Comparison of ENCODE assay signal across 9 mouse cellular contexts in genomic region chr10:43619059-43619531, GRCm38 (mm10). TPM values are rescaled to one million over a fixed set of nuclear protein-coding genes. Genes with fewer than 3 reads are reported as not detected.
DNase-seq lines count a peak whose midpoint lies in the region; TF ChIP-seq lines count a peak whose summit lies in the region.
"Had no signal": no experiment of that assay in that cellular context is flagged by ENCODE, and none has a peak within 500 bp of the region (broad histone marks: within the 10 kb centered on the region; RNA-seq: fewer than 3 reads in every experiment).

No protein-coding gene starts in this region.

- dilution Hi-C loops in CH12.LX (cut with MboI; ENCODE audit: extremely low pct_ligation_motif_present, extremely low pct_unique_long_range_greater_than_20kb, low sequenced_read_pairs) = no loop called here

- TF ChIP-seq CTCF in CH12.LX (conservative IDR thresholded peaks at IDR 0.05 in 1 of 2, IDR thresholded peaks at IDR 0.05 in 1 of 2; ENCODE audit: low read depth in 2 of 2, low read length in 2 of 2) = no peak
- no peak for TF ChIP-seq CTCF in gastrocnemius, adult 2 months (IDR thresholded peaks at IDR 0.05)

- no peak for TF ChIP-seq EP300 in CH12.LX (IDR thresholded peaks at IDR 0.05; ENCODE audit: low read length)

- TF ChIP-seq POLR2A in CH12.LX (IDR thresholded peaks at IDR 0.05; ENCODE audit: low read depth, low read length) = no peak

- H3K36me3 ChIP-seq in CH12.LX (replicated peaks in 1 of 2; ENCODE audit: control insufficient read depth in 1 of 2, insufficient read depth in 1 of 2, low read length in 1 of 2) = no peaks in the 10 kb centered on the region
- H3K36me3 ChIP-seq in hindbrain, embryonic 10.5 days = no peaks in the 10 kb centered on the region

- peaks cover 0 to 9% of the 10 kb centered on the region in 2 experiments; a peak in 1 of 4 replicates for H3K4me1 ChIP-seq in CH12.LX (ENCODE audit: control insufficient read depth in 1 of 2, insufficient read depth in 2 of 2)
- peaks cover 11% of the 10 kb centered on the region for H3K4me1 ChIP-seq in hindbrain, embryonic 10.5 days (replicated peaks)

- no peak overlapping the region for H3K27ac ChIP-seq in CH12.LX (ENCODE audit: insufficient read depth, low read depth)
- H3K27ac ChIP-seq in hindbrain, embryonic 10.5 days = peak overlapping the region; percentile 78
- no peak overlapping the region for H3K27ac ChIP-seq in gastrocnemius, adult 2 months

- no peaks in the 10 kb centered on the region for H3K79me2 ChIP-seq in CH12.LX (replicated peaks; ENCODE audit: control insufficient read depth, extremely low read depth, insufficient read depth, poor library complexity, severe bottlenecking)

- TF ChIP-seq RAD21 in CH12.LX (IDR thresholded peaks at IDR 0.05; ENCODE audit: low read depth, low read length) = no peak

- DNase-seq in CH12.LX (ENCODE audit: extremely low read depth) (no peak), MN1 (ENCODE audit: low spot score) (peak; percentile 23)
- DNase-seq in hindbrain, embryonic 10.5 days (ENCODE audit: low spot score) = peak; percentile 16
- peak; percentile 10 for DNase-seq in lung, postnatal 36 days
- DNase-seq in gastrocnemius, adult 2 months = no peak
- no peak for DNase-seq in adrenal gland, postnatal 14 days
- DNase-seq in cerebellum, postnatal 36 days = no peak
- DNase-seq in ovary, postnatal 10 days (ENCODE audit: low spot score) = no peak
- DNase-seq: cerebellum, adult 9-10 months had no signal

- H3K9me3 ChIP-seq in CH12.LX (replicated peaks; ENCODE audit: low read length) = no peaks in the 10 kb centered on the region
- no peaks in the 10 kb centered on the region for H3K9me3 ChIP-seq in hindbrain, embryonic 10.5 days

- no peaks in the 10 kb centered on the region for H3K27me3 ChIP-seq in CH12.LX (replicated peaks)
- no peaks in the 10 kb centered on the region for H3K27me3 ChIP-seq in hindbrain, embryonic 10.5 days (ENCODE audit: insufficient read depth, poor library complexity, severe bottlenecking)

- intact Hi-C loops in gastrocnemius, adult 2 months (cut with DNase I) = no loop called here

- in situ Hi-C loops in CH12.LX (cut with MboI; ENCODE audit: low pct_ligation_motif_present, low pct_unique_long_range_greater_than_20kb, low sequenced_read_pairs) = no loop called here

- 3% methylated on average over 6 of the region's 6 CpGs for WGBS in hindbrain, embryonic 10.5 days

- no peak overlapping the region for H3K4me3 ChIP-seq in CH12.LX (replicated peaks in 1 of 3; ENCODE audit: low read depth in 2 of 3, low read length in 2 of 3, poor library complexity in 1 of 3)
- no peak overlapping the region for H3K4me3 ChIP-seq in hindbrain, embryonic 10.5 days
- no peak overlapping the region for H3K4me3 ChIP-seq in gastrocnemius, adult 2 months

- peak overlapping the region; percentile 15; the same call in 1 of the 2 replicates for H3K4me2 ChIP-seq in CH12.LX (ENCODE audit: insufficient read depth, low read depth, poor library complexity, severe bottlenecking)

- H3K9ac ChIP-seq in CH12.LX (ENCODE audit: insufficient read depth, low read depth) = no peak overlapping the region

TF ChIP-seq in CH12.LX, 34 proteins besides CTCF, POLR2A, EP300 and RAD21:
- TF ChIP-seq MAFK (IDR thresholded peaks at IDR 0.05; ENCODE audit: insufficient replicate concordance, low read length) (no peak), GABPA (IDR thresholded peaks at IDR 0.05; ENCODE audit: insufficient replicate concordance, low read depth, low read length) (no peak), CHD1 (IDR thresholded peaks at IDR 0.05; ENCODE audit: low read depth, low read length) (no peak), NRF1 (IDR thresholded peaks at IDR 0.05; ENCODE audit: low read depth, low read length) (no peak), MYC (IDR thresholded peaks at IDR 0.05; ENCODE audit: low read depth, low read length) (no peak), UBTF (IDR thresholded peaks at IDR 0.05; ENCODE audit: low read depth, low read length) (no peak), E2F4 (IDR thresholded peaks at IDR 0.05; ENCODE audit: insufficient replicate concordance, low read depth, low read length) (no peak), CHD2 (IDR thresholded peaks at IDR 0.05; ENCODE audit: low read length) (no peak), TBP (conservative IDR thresholded peaks at IDR 0.05; ENCODE audit: low read depth, low read length) (no peak), ZKSCAN1 (IDR thresholded peaks at IDR 0.05; ENCODE audit: borderline replicate concordance, low read depth, low read length) (no peak), HCFC1 (IDR thresholded peaks at IDR 0.05; ENCODE audit: low read depth, low read length) (no peak)
TF ChIP-seq in CH12.LX: peak in this region for 0.

RNA-seq across cellular contexts. Expression of gene Cd24a, which starts 41.0 kb away (rescaled TPM):
- total RNA-seq in CH12.LX (2012; rRNA removed) (469 and 899 TPM in 2 replicates), CH12.LX (2014; rRNA removed) (2,721 and 2,766 TPM in 2 replicates)
- 1,820 and 2,120 TPM in 2 replicates for polyA plus RNA-seq in CH12.LX (2012; ENCODE audit: insufficient read length, low read depth)
- 344 and 448 TPM in 2 replicates for polyA plus RNA-seq in hindbrain, embryonic 10.5 days (2016; fragmentation: Nextera tagmentation; extraction: Ambion mirVana)
- total RNA-seq in gastrocnemius, adult 2 months (2021) = 100 to 1,000 TPM; 120 to 170 TPM
- 67.5 and 81.0 TPM in 2 replicates for total RNA-seq in adrenal gland, postnatal 14 days (2021)

Comparison
In these comparisons a context has a peak if more than half of its experiments do, and no peak if none do; other contexts are left out.
1. DNase-seq: peak in MN1 (single experiment), hindbrain, embryonic 10.5 days (single experiment) and lung, postnatal 36 days (single experiment); none in CH12.LX (single experiment), gastrocnemius, adult 2 months (single experiment), adrenal gland, postnatal 14 days (single experiment), cerebellum, postnatal 36 days (0 of 2) and ovary, postnatal 10 days (single experiment).